Mouse (Mus musculus) testis, adult 2 months (tissue): ENCODE results near the gene Vwa3b.

Source experiments
- CTCF ChIP-seq: fragments of 200-500 bp; IDR thresholded peaks from 2 replicates; pipeline ENCODE4 v1.5.1; 2012; ENCODE audit warnings: low read depth, mild to moderate bottlenecking, inconsistent platforms, low read length, moderate library complexity; ENCODE audit not compliant: control insufficient read depth, insufficient read depth, insufficient replicate concordance
- POLR2A ChIP-seq: fragments of 200-500 bp; IDR thresholded peaks from 2 replicates; pipeline ENCODE4 v1.6.1; 2012; ENCODE audit warnings: low read depth, mild to moderate bottlenecking, inconsistent platforms, low read length, moderate library complexity; ENCODE audit not compliant: control insufficient read depth

DNA sequence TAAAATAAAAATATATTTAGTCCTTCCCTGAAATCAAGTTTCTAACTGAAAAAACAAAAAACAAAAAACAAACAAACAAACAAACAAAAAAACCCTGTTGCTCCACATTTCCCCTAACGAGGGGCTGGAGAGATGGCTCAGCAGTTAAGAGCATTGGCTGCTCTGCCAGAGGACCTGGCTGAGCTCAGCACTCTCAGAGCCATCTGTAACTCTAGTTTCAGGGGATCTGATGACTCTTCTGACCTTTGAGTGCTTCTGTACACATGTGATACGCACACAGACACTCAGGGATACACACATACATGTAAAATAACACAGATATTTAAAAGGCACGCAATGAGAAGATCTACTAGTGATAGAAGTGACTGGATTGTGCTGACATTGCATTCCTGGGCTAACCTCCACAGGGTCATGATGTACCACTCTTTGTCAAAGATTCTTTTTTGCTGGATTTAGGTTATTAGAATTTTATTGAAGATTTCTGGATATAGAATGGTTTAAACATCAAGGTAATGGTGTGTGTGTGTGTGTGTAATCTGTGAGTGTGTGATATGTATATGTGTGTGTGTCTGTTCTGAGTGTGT lies 14.7 kb upstream of the Vwa3b start:
- TF ChIP-seq POLR2A: no peak
- TF ChIP-seq CTCF: no peak
